Mouse (Mus musculus) granulocyte monocyte progenitor cell, adult 5-6 weeks (primary cell): ENCODE data around the gene Btbd35f1. TPM values are rescaled to one million over a fixed set of nuclear protein-coding genes. Genes with fewer than 3 reads are reported as not detected.
"Not testable (repeated sequence)": the region's sequence is repeated elsewhere in the genome, so short reads cannot be mapped to it uniquely, and the experiment has no call there.

ENCODE experiments used
- ATAC-seq: replicated peaks from 2 replicates; pipeline ENCODE4 v1.8.0; 2016; ENCODE audit warnings: mild to moderate bottlenecking, moderate TSS enrichment, inconsistent platforms; ENCODE audit not compliant: poor library complexity, severe bottlenecking
- total RNA-seq, 2 experiments: library from RNA; stranded (forward) in 1 of 2; stranded (reverse) in 1 of 2; fragments of 200-712, 200-1000 nt in 1 of 2; fragments of >200 nt in 1 of 2; fragmentation: Nextera tagmentation in 1 of 2; gene quantifications; 2 replicates each; pipeline ENCODE4 v1.2.3; 2014 to 2017

The Btbd35f1 gene
- not detected in 2 replicates for total RNA-seq (2014; fragmentation: Nextera tagmentation)
- not detected in 2 replicates for total RNA-seq (2017)

GRCm38 (mm10) chrX:32559755-32560154 is at the start of gene Btbd35f1:
TSS of gene Btbd35f1 (plus strand) at chrX:32560055.
- not testable (repeated sequence) for ATAC-seq

DNA sequence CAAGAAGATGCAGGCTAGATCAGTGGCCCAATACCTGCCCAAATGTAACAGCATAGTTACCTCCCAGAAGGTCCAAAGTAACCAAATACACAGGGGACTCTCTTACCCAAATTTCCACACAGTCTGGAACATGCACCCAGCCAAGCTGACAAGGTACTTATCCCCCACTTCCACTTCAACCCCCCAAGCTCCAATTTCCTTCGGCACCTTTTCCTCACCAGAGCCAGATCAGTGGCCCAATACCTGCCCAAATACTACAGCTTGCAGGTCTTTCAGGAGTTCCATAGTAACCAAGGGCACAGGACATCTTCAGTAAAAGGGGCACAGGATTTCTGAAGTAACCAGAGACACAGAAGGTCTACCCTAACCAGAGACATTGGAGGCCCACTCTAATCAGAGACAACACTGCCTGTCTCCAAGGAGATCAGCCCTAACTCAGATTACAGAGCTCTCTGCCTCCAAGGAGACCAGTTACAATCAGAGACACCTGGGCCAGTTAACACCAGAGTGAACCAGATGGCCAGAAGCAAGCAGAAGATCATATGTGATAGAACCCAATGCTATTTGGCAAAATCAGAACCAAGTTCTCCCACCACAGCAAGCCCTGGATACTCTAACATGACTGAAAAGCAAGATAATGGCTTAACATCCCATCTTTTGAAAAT is 31.2 kb downstream of the Btbd35f1 start:
- ATAC-seq, result not testable (repeated sequence)

- not testable (repeated sequence) for ATAC-seq
Measured at GRCm38 (mm10) chrX:32601008-32601407, 41.2 kb downstream of the Btbd35f1 start.

DNA sequence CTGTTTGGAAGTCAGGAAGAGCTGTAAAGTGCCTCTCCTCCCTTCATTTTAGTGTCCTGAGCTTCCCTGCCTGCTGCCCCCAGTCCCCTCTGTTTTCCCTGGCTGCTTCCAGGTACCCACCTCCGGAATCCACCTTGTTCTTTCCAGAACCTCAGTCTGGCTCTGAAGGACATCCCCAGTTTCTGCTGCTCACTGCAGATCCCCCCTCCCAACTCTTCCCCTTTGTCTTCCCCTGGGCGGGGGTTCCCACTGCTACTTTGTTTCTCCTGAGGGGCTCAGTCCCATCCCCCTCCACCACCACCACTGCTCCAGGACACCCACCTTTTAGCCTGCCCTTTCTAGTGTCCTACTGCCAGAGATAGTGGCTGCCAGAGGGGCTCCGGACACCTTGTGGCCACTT is 41.6 kb downstream of the Btbd35f1 start:
- ATAC-seq, result not testable (repeated sequence)

Other genes with a start within 250 kb of the Btbd35f1 start
- gene Gm5926, start 90.7 kb downstream of the Btbd35f1 start, total RNA-seq (2014; fragmentation: Nextera tagmentation), result not detected in 2 replicates
- gene Gm5926, start 90.7 kb downstream of the Btbd35f1 start, total RNA-seq (2017), result not detected in 2 replicates
- gene Btbd35f21, start 166.1 kb downstream of the Btbd35f1 start, total RNA-seq (2014; fragmentation: Nextera tagmentation), result not detected in 2 replicates
- gene Btbd35f21, start 166.1 kb downstream of the Btbd35f1 start, total RNA-seq (2017), result not detected in 2 replicates